Mouse (Mus musculus) heart, embryonic 11.5 days (tissue): ENCODE data around the gene 1700029P11Rik. TPM values are rescaled to one million over a fixed set of nuclear protein-coding genes. Genes with fewer than 3 reads are reported as not detected.

Source experiments
- ATAC-seq: fragments of 200-750 bp; cut with Nextera tagmentation; replicated peaks from 2 replicates; pipeline ENCODE4 v1.8.0; 2017; ENCODE audit warnings: moderate library complexity; ENCODE audit not compliant: insufficient number of reproducible peaks, low FRiP score, low TSS enrichment
- H3K27ac ChIP-seq: fragments of 300-500 bp; sonication (generic); 2 replicates; pipeline ENCODE4 v1.5.1; 2014; ENCODE audit warnings: mild to moderate bottlenecking, low read depth, low read length
- H3K27me3 ChIP-seq: fragments of 300-500 bp; sonication (generic); 2 replicates; pipeline ENCODE4 v1.6.1; 2014; ENCODE audit warnings: mild to moderate bottlenecking, low read length, mixed read lengths; ENCODE audit not compliant: control insufficient read depth, insufficient read depth
- H3K36me3 ChIP-seq: fragments of 300-500 bp; sonication (generic); 2 replicates; pipeline ENCODE4 v1.6.1; 2014; ENCODE audit warnings: mild to moderate bottlenecking, low read length, moderate library complexity, mixed read lengths; ENCODE audit not compliant: control insufficient read depth, insufficient read depth
- H3K4me1 ChIP-seq: fragments of 300-500 bp; sonication (generic); 2 replicates; pipeline ENCODE4 v1.6.1; 2014; ENCODE audit warnings: low read length; ENCODE audit not compliant: control insufficient read depth, insufficient read depth
- H3K4me2 ChIP-seq: fragments of 300-500 bp; sonication (generic); 2 replicates; pipeline ENCODE4 v1.6.1; 2014; ENCODE audit warnings: mild to moderate bottlenecking, moderate library complexity
- H3K4me3 ChIP-seq: fragments of 300-500 bp; sonication (generic); 2 replicates; pipeline ENCODE4 v1.5.1; 2014; ENCODE audit warnings: low read depth, low read length
- H3K9ac ChIP-seq: fragments of 300-500 bp; sonication (generic); 2 replicates; pipeline ENCODE4 v1.6.1; 2014; ENCODE audit warnings: mild to moderate bottlenecking, low read depth, low read length, moderate library complexity
- H3K9me3 ChIP-seq: fragments of 300-500 bp; sonication (generic); replicated peaks from 2 replicates; pipeline ENCODE4 v1.6.1; 2016; ENCODE audit warnings: low read length; ENCODE audit not compliant: control insufficient read depth
- WGBS: fragments of 180-500 bp; shearing (Covaris S2); extraction: QIAGEN DNeasy Blood & Tissue Kit; methylation state at CpG from one replicate; pipeline ENCODE4 v1.1.7; 2014; ENCODE audit not compliant: insufficient replicate concordance; 5-methylcytosine and 5-hydroxymethylcytosine counted together
- polyA plus RNA-seq: library from polyadenylated mRNA; unstranded; fragments of >200 nt; fragmentation: Nextera tagmentation; extraction: Ambion mirVana; gene quantifications from 2 replicates; pipeline ENCODE4 v1.2.1, GENCODE M21; 2014

1700029P11Rik gene
- polyA plus RNA-seq, 1 experiment from 2014 or later = not detected

GRCm38 (mm10) chr15:82027276-82027675 lies 46.9 kb downstream of the 1700029P11Rik start:
- Histone ChIP-seq H3K36me3 (peaks cover 42% of the 10 kb centered on the region), H3K27me3 (no peaks in the 10 kb centered on the region), H3K27ac (no peak overlapping the region), H3K4me2 (no peak overlapping the region), H3K4me1 (no peaks in the 10 kb centered on the region), H3K4me3 (no peak overlapping the region), H3K9me3 (no peaks in the 10 kb centered on the region), H3K9ac (no peak overlapping the region)
- WGBS = 91% methylated on average over 7 of the region's 7 CpGs
- ATAC-seq = no peak

- no peak overlapping the region for H3K4me2 ChIP-seq
- no peaks in the 10 kb centered on the region for H3K9me3 ChIP-seq
- peaks cover 40% of the 10 kb centered on the region for H3K36me3 ChIP-seq
- no peak for ATAC-seq
- H3K27me3 ChIP-seq = no peaks in the 10 kb centered on the region
- H3K4me1 ChIP-seq = no peaks in the 10 kb centered on the region
- no peak overlapping the region for H3K9ac ChIP-seq
- 89% methylated on average over 7 of the region's 7 CpGs for WGBS
- no peak overlapping the region for H3K4me3 ChIP-seq
- H3K27ac ChIP-seq = no peak overlapping the region
Measured at GRCm38 (mm10) chr15:82027726-82028125, 47.4 kb downstream of the 1700029P11Rik start.

Other genes with a start within 250 kb of the 1700029P11Rik start
- 26.9 and 36.8 TPM in 2 replicates for gene Zc3h7b, start 235.5 kb upstream of the 1700029P11Rik start, polyA plus RNA-seq
- gene Rangap1, start 235.0 kb upstream of the 1700029P11Rik start, polyA plus RNA-seq = 96.3 and 105 TPM in 2 replicates
- gene Tef, start 178.1 kb upstream of the 1700029P11Rik start, polyA plus RNA-seq = 15.0 and 16.3 TPM in 2 replicates
- gene Tob2, start 121.7 kb upstream of the 1700029P11Rik start, polyA plus RNA-seq = 9.9 and 12.1 TPM in 2 replicates
- 119 and 131 TPM in 2 replicates for gene Phf5a, start 108.6 kb upstream of the 1700029P11Rik start, polyA plus RNA-seq
- gene Aco2, start 108.2 kb upstream of the 1700029P11Rik start, polyA plus RNA-seq = 398 and 483 TPM in 2 replicates
- gene Polr3h, start 54.3 kb upstream of the 1700029P11Rik start, polyA plus RNA-seq = 120 and 121 TPM in 2 replicates
- 6.7 and 6.8 TPM in 2 replicates for gene Csdc2, start 43.8 kb upstream of the 1700029P11Rik start, polyA plus RNA-seq
- 22.5 and 22.6 TPM in 2 replicates for gene Pmm1, start 19.6 kb upstream of the 1700029P11Rik start, polyA plus RNA-seq
- 80.9 and 81.0 TPM in 2 replicates for gene Xrcc6, start 7.3 kb downstream of the 1700029P11Rik start, polyA plus RNA-seq
- 23.8 TPM in 2 replicates for gene Desi1, start 53.3 kb downstream of the 1700029P11Rik start, polyA plus RNA-seq
- gene Snu13, start 67.1 kb downstream of the 1700029P11Rik start, polyA plus RNA-seq = 193 and 203 TPM in 2 replicates
- not detected in 2 replicates for gene 4930407I10Rik, start 78.6 kb downstream of the 1700029P11Rik start, polyA plus RNA-seq
- not detected in 2 replicates for gene Mei1, start 89.5 kb downstream of the 1700029P11Rik start, polyA plus RNA-seq
- 9.5 and 9.6 TPM in 2 replicates for gene Ccdc134, start 147.4 kb downstream of the 1700029P11Rik start, polyA plus RNA-seq
- gene Srebf2, start 166.6 kb downstream of the 1700029P11Rik start, polyA plus RNA-seq = 82.3 and 88.1 TPM in 2 replicates
- gene Shisa8, start 232.3 kb downstream of the 1700029P11Rik start, polyA plus RNA-seq = 0.07 TPM in 1 of 2 replicates, not detected in the other
- 0.29 TPM in 1 of 2 replicates, not detected in the other for gene Tnfrsf13c, start 243.8 kb downstream of the 1700029P11Rik start, polyA plus RNA-seq